1 mouse cellular context compared by ENCODE assay signal in the genomic region with DNA sequence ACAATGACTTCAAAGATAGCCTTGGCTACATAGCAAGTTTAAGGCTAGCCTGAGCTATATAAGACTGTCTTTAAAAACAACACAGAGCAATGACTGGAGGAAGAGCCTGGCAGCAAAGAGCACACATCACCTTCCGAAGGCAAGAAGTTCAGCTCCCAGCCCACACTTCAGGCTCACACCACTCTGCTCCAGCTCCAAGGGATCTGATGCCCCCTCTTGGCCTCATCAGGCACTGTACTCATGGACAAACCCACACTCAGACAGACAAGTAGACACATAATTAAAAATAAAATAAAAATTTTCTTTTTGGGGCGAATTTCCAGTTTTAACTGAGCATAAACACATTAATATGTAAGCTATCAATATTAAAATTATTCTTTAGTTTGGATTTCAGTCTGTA.
TF ChIP-seq lines count a peak whose summit lies in the region.

No protein-coding gene starts in this region.

TF ChIP-seq in MEL, 35 proteins besides CTCF, POLR2A, EP300 and RAD21:
- TF ChIP-seq MYC (IDR thresholded peaks at IDR 0.05; ENCODE audit: low read depth, low read length) (no peak), MAZ (IDR thresholded peaks at IDR 0.05; ENCODE audit: low read depth, low read length) (no peak), CHD2 (IDR thresholded peaks at IDR 0.05; ENCODE audit: low read length) (no peak), MAFK (IDR thresholded peaks at IDR 0.05; ENCODE audit: borderline replicate concordance, low read depth, low read length) (no peak), ETS1 (IDR thresholded peaks at IDR 0.05; ENCODE audit: low read depth, low read length) (no peak), JUND (IDR thresholded peaks at IDR 0.05; ENCODE audit: low read depth, low read length) (no peak), ELF1 (IDR thresholded peaks at IDR 0.05; ENCODE audit: low read depth, low read length) (no peak), NELFE (IDR thresholded peaks at IDR 0.05; ENCODE audit: low read depth, low read length) (no peak), TCF12 (IDR thresholded peaks at IDR 0.05; ENCODE audit: low read depth, low read length) (no peak), E2F4 (IDR thresholded peaks at IDR 0.05; ENCODE audit: borderline replicate concordance, low read depth, low read length) (no peak), MYB (IDR thresholded peaks at IDR 0.05; ENCODE audit: low read depth, low read length) (no peak), SMC3 (IDR thresholded peaks at IDR 0.05; ENCODE audit: low read depth, low read length) (no peak; the same call in 1 of the 2 replicates), RCOR1 (IDR thresholded peaks at IDR 0.05; ENCODE audit: low read depth, low read length) (no peak), TBP (IDR thresholded peaks at IDR 0.05; ENCODE audit: low read depth, low read length) (no peak), ZNF384 (IDR thresholded peaks at IDR 0.05; ENCODE audit: low read depth, low read length) (no peak)
